Mouse (Mus musculus): ENCODE data around the gene Gm266.

DNA sequence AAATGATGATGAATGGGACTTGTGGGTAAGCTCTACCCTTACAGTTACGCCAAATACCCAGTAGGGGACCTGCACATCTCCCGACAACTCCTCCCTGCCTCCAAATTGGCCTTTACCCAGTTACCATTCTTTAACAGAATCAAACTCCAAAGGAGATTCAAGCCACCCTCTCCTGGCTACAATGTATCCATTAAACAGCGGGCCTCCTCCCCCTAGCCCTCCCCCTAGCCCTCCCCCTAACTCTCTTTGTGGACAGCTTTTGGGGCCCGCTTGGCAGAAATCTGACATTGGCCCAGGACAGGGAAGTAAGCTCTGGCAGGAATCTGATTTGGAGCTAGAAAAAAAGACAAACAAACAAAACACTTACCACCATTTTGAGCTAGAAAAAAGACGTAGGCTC, 14.0 kb upstream of the Gm266 start:
- TF ChIP-seq CTCF (conservative IDR thresholded peaks at IDR 0.05 in 1 of 2, IDR thresholded peaks at IDR 0.05 in 1 of 2; ENCODE audit: low read depth in 2 of 2, low read length in 2 of 2) (no peak), ZKSCAN1 (IDR thresholded peaks at IDR 0.05; ENCODE audit: borderline replicate concordance, low read depth, low read length) (no peak)
